Mouse (Mus musculus) olfactory bulb, adult 2 months (tissue): ENCODE results near the gene Rgs11.

Source experiments
- CTCF ChIP-seq: fragments of 200-500 bp; IDR thresholded peaks from 2 replicates; pipeline ENCODE4 v1.5.1; 2012; ENCODE audit warnings: low read depth, mild to moderate bottlenecking, low read length, moderate library complexity; ENCODE audit not compliant: insufficient read depth
- POLR2A ChIP-seq: fragments of 200-500 bp; IDR thresholded peaks from 2 replicates; pipeline ENCODE4 v1.6.1; 2012; ENCODE audit warnings: mild to moderate bottlenecking, low read depth, low read length, moderate library complexity; ENCODE audit not compliant: insufficient read depth

GRCm38 (mm10) chr17:26234386-26234785 lies 31.6 kb downstream of the Rgs11 start:
- TF ChIP-seq POLR2A = no peak
- TF ChIP-seq CTCF = no peak
